Mouse (Mus musculus): ENCODE measurements around the gene Ankrd9.

DNA sequence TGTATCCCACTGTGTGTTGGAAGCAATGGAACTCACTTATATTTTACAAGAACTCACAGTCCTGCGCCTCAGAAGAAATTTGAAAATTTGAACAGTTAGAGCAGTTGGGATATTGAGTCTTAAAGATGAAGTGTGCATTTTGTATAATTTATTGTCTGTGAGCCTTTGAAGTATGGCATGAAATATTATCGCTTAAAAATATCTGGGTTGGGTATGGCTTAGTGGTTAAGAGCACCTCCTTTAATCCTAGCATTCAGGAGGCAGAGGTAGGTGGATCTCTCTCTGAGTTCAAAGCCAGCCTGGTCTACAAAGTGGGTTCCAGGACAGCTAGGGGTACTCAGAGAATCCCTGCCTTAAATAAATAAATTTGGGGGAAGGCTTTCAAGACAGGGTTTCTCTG, 40.2 kb upstream of the Ankrd9 start:
- TF ChIP-seq EP300 (optimal IDR thresholded peaks at IDR 0.05) (no peak), CTCF (IDR thresholded peaks at IDR 0.05; ENCODE audit: low read depth) (no peak)

Data from stomach, postnatal 0 days (tissue).